Mouse (Mus musculus) left cerebral cortex, postnatal 4 days (tissue): ENCODE measurements at regions not wholly inside any gene's neighbourhood (a gene's known extent, or its start where the extent isn't known, plus 50 kb on each side); places are given as distances from the start of the nearest gene placed in this dataset.
"Not testable (repeated sequence)": the region's sequence is repeated elsewhere in the genome, so short reads cannot be mapped to it uniquely, and the experiment has no call there.

Experiments used
- DNase-seq: peaks from one replicate; pipeline ENCODE4 v3.0.0-alpha.2; 2022
- intact Hi-C: fragments of 180-260 bp; cut with DNase I; formaldehyde crosslinking; loops from one replicate; pipeline ENCODE4 v1.15.1; 2025

- DNase-seq, intact Hi-C loops: not testable (repeated sequence)
Measured at GRCm38 (mm10) chr5:3225358-3225757, 115.9 kb upstream of the Cdk6 start.

- intact Hi-C loops, DNase-seq: not testable (repeated sequence)
Measured at GRCm38 (mm10) chr5:3244067-3244466, 97.2 kb upstream of the Cdk6 start.

- intact Hi-C loops = no loop called here
- no peak for DNase-seq
Measured at GRCm38 (mm10) chr5:3247333-3247732, 94.0 kb upstream of the Cdk6 start.

- intact Hi-C loops = no loop called here
- no peak for DNase-seq
Measured at GRCm38 (mm10) chr5:3250273-3250672, 91.0 kb upstream of the Cdk6 start.

GRCm38 (mm10) chr5:3260289-3260688 lies 81.0 kb upstream of the Cdk6 start:
- intact Hi-C loops = no loop called here

GRCm38 (mm10) chr5:3264988-3265738 lies 76.1 kb upstream of the Cdk6 start:
- DNase-seq, intact Hi-C loops: not testable (repeated sequence)

More at GRCm38 (mm10) chr5:3260289-3260688, 81.0 kb upstream of the Cdk6 start:
- DNase-seq = no peak

- no peak for DNase-seq
- intact Hi-C loops = no loop called here
Measured at GRCm38 (mm10) chr5:3267021-3267420, 74.3 kb upstream of the Cdk6 start.

- DNase-seq = no peak
- intact Hi-C loops = no loop called here
Measured at GRCm38 (mm10) chr5:3269760-3270159, 71.5 kb upstream of the Cdk6 start.

- DNase-seq, intact Hi-C loops: not testable (repeated sequence)
Measured at GRCm38 (mm10) chr5:3273140-3273539, 68.1 kb upstream of the Cdk6 start.

- DNase-seq, intact Hi-C loops: not testable (repeated sequence)
Measured at GRCm38 (mm10) chr5:3277241-3277640, 64.0 kb upstream of the Cdk6 start.

- intact Hi-C loops, DNase-seq: not testable (repeated sequence)
Measured at GRCm38 (mm10) chr5:3278956-3279355, 62.3 kb upstream of the Cdk6 start.

GRCm38 (mm10) chr5:3281911-3282506 lies 59.3 kb upstream of the Cdk6 start:
- DNase-seq, intact Hi-C loops: not testable (repeated sequence)

- intact Hi-C loops = no loop called here
- no peak for DNase-seq
Measured at GRCm38 (mm10) chr5:3283083-3283482, 58.2 kb upstream of the Cdk6 start.

GRCm38 (mm10) chr5:3284335-3284734 lies 57.0 kb upstream of the Cdk6 start:
- intact Hi-C loops, DNase-seq: not testable (repeated sequence)

- DNase-seq, intact Hi-C loops: not testable (repeated sequence)
Measured at GRCm38 (mm10) chr5:3289991-3290417, 51.3 kb upstream of the Cdk6 start.
